Mouse (Mus musculus): ENCODE results near the gene Apobec2. TPM values are rescaled to one million over a fixed set of nuclear protein-coding genes. Genes with fewer than 3 reads are reported as not detected.

Apobec2 gene
- polyA plus RNA-seq, 1 experiment from 2014 or later = 0.43 TPM

GRCm38 (mm10) chr17:48443542-48444145 lies 10.9 kb upstream of the Apobec2 start:
- Histone ChIP-seq H3K4me1 (replicated peaks; ENCODE audit: control insufficient read depth, insufficient read depth, low read length) (no peaks in the 10 kb centered on the region), H3K9me3 (ENCODE audit: control insufficient read depth, low read length) (no peaks in the 10 kb centered on the region), H3K27me3 (replicated peaks; ENCODE audit: control insufficient read depth, insufficient read depth, low read length) (no peaks in the 10 kb centered on the region), H3K27ac (ENCODE audit: low read length) (no peak overlapping the region), H3K9ac (replicated peaks; ENCODE audit: low read depth, low read length) (no peak overlapping the region), H3K36me3 (ENCODE audit: control insufficient read depth, insufficient read depth) (no peaks in the 10 kb centered on the region), H3K4me3 (replicated peaks; ENCODE audit: low read length) (no peak overlapping the region), H3K4me2 (ENCODE audit: low read length) (no peak overlapping the region)
- no peak for ATAC-seq
- WGBS = 47% methylated on average over 16 of the region's 16 CpGs

GRCm38 (mm10) chr17:48442745-48443457 lies 10.2 kb upstream of the Apobec2 start:
- no peaks in the 10 kb centered on the region for H3K27me3 ChIP-seq (replicated peaks; ENCODE audit: control insufficient read depth, insufficient read depth, low read length)
- ATAC-seq = peak; percentile 33; the same call in 1 of the 2 replicates
- WGBS = 69% methylated on average over 7 of the region's 7 CpGs
- H3K4me2 ChIP-seq (ENCODE audit: low read length) = no peak overlapping the region
- H3K27ac ChIP-seq (ENCODE audit: low read length) = no peak overlapping the region
- H3K9ac ChIP-seq (replicated peaks; ENCODE audit: low read depth, low read length) = no peak overlapping the region
- H3K36me3 ChIP-seq (ENCODE audit: control insufficient read depth, insufficient read depth) = no peaks in the 10 kb centered on the region
- no peaks in the 10 kb centered on the region for H3K4me1 ChIP-seq (replicated peaks; ENCODE audit: control insufficient read depth, insufficient read depth, low read length)
- H3K9me3 ChIP-seq (ENCODE audit: control insufficient read depth, low read length) = no peaks in the 10 kb centered on the region
- H3K4me3 ChIP-seq (replicated peaks; ENCODE audit: low read length) = no peak overlapping the region

- no peak overlapping the region for H3K4me3 ChIP-seq (replicated peaks; ENCODE audit: low read length)
- no peak overlapping the region for H3K4me2 ChIP-seq (ENCODE audit: low read length)
- 24% methylated on average over 7 of the region's 7 CpGs for WGBS
- 0 out of 2 replicates have a peak, but pooled peaks have one; percentile 43 for ATAC-seq
- no peak overlapping the region for H3K9ac ChIP-seq (replicated peaks; ENCODE audit: low read depth, low read length)
- no peaks in the 10 kb centered on the region for H3K9me3 ChIP-seq (ENCODE audit: control insufficient read depth, low read length)
- 0 out of 2 replicates have a peak overlapping the region, but pooled peaks have one; percentile 12 for H3K27ac ChIP-seq (ENCODE audit: low read length)
- no peaks in the 10 kb centered on the region for H3K27me3 ChIP-seq (replicated peaks; ENCODE audit: control insufficient read depth, insufficient read depth, low read length)
- H3K36me3 ChIP-seq (ENCODE audit: control insufficient read depth, insufficient read depth) = no peaks in the 10 kb centered on the region
- peaks cover 4% of the 10 kb centered on the region for H3K4me1 ChIP-seq (replicated peaks; ENCODE audit: control insufficient read depth, insufficient read depth, low read length)
Observed at GRCm38 (mm10) chr17:48437421-48437911, 4.7 kb upstream of the Apobec2 start.

- Histone ChIP-seq H3K4me2 (ENCODE audit: low read length) (no peak overlapping the region), H3K4me3 (replicated peaks; ENCODE audit: low read length) (no peak overlapping the region), H3K36me3 (ENCODE audit: control insufficient read depth, insufficient read depth) (no peaks in the 10 kb centered on the region), H3K9ac (replicated peaks; ENCODE audit: low read depth, low read length) (no peak overlapping the region), H3K4me1 (replicated peaks; ENCODE audit: control insufficient read depth, insufficient read depth, low read length) (peaks cover 6% of the 10 kb centered on the region), H3K27ac (ENCODE audit: low read length) (no peak overlapping the region), H3K27me3 (replicated peaks; ENCODE audit: control insufficient read depth, insufficient read depth, low read length) (no peaks in the 10 kb centered on the region), H3K9me3 (ENCODE audit: control insufficient read depth, low read length) (no peaks in the 10 kb centered on the region)
- no peak for ATAC-seq
- 62% methylated on average over 1 of the region's 1 CpGs for WGBS
Observed at GRCm38 (mm10) chr17:48436487-48436886, 3.8 kb upstream of the Apobec2 start.

- 77% methylated on average over 5 of the region's 5 CpGs for WGBS
- Histone ChIP-seq H3K9ac (replicated peaks; ENCODE audit: low read depth, low read length) (no peak overlapping the region), H3K4me2 (ENCODE audit: low read length) (no peak overlapping the region), H3K36me3 (ENCODE audit: control insufficient read depth, insufficient read depth) (no peaks in the 10 kb centered on the region), H3K4me1 (replicated peaks; ENCODE audit: control insufficient read depth, insufficient read depth, low read length) (peaks cover 6% of the 10 kb centered on the region), H3K27ac (ENCODE audit: low read length) (no peak overlapping the region), H3K4me3 (replicated peaks; ENCODE audit: low read length) (no peak overlapping the region), H3K9me3 (ENCODE audit: control insufficient read depth, low read length) (no peaks in the 10 kb centered on the region), H3K27me3 (replicated peaks; ENCODE audit: control insufficient read depth, insufficient read depth, low read length) (no peaks in the 10 kb centered on the region)
- no peak for ATAC-seq
Observed at GRCm38 (mm10) chr17:48434479-48434878, 1.7 kb upstream of the Apobec2 start.

- ATAC-seq = no peak
Observed at GRCm38 (mm10) chr17:48433689-48434330, 1.1 kb upstream of the Apobec2 start.

GRCm38 (mm10) chr17:48433006-48433655 lies 401 bp upstream of the Apobec2 start:
- WGBS = 79% methylated on average over 20 of the region's 20 CpGs
- Histone ChIP-seq H3K4me3 (replicated peaks; ENCODE audit: low read length) (no peak overlapping the region), H3K9ac (replicated peaks; ENCODE audit: low read depth, low read length) (no peak overlapping the region), H3K36me3 (ENCODE audit: control insufficient read depth, insufficient read depth) (no peaks in the 10 kb centered on the region), H3K27me3 (replicated peaks; ENCODE audit: control insufficient read depth, insufficient read depth, low read length) (no peaks in the 10 kb centered on the region), H3K27ac (ENCODE audit: low read length) (no peak overlapping the region), H3K4me1 (replicated peaks; ENCODE audit: control insufficient read depth, insufficient read depth, low read length) (peaks cover 6% of the 10 kb centered on the region), H3K4me2 (ENCODE audit: low read length) (no peak overlapping the region), H3K9me3 (ENCODE audit: control insufficient read depth, low read length) (no peaks in the 10 kb centered on the region)
- ATAC-seq = no peak

More at GRCm38 (mm10) chr17:48433689-48434330, 1.1 kb upstream of the Apobec2 start:
- peaks cover 6% of the 10 kb centered on the region for H3K4me1 ChIP-seq (replicated peaks; ENCODE audit: control insufficient read depth, insufficient read depth, low read length)
- no peaks in the 10 kb centered on the region for H3K36me3 ChIP-seq (ENCODE audit: control insufficient read depth, insufficient read depth)
- H3K9me3 ChIP-seq (ENCODE audit: control insufficient read depth, low read length) = no peaks in the 10 kb centered on the region
- H3K9ac ChIP-seq (replicated peaks; ENCODE audit: low read depth, low read length) = no peak overlapping the region
- no peak overlapping the region for H3K4me2 ChIP-seq (ENCODE audit: low read length)
- WGBS = 71% methylated on average over 6 of the region's 6 CpGs
- no peaks in the 10 kb centered on the region for H3K27me3 ChIP-seq (replicated peaks; ENCODE audit: control insufficient read depth, insufficient read depth, low read length)
- no peak overlapping the region for H3K4me3 ChIP-seq (replicated peaks; ENCODE audit: low read length)
- H3K27ac ChIP-seq (ENCODE audit: low read length) = no peak overlapping the region

GRCm38 (mm10) chr17:48431054-48431453 lies 1.7 kb downstream of the Apobec2 start:
- Histone ChIP-seq H3K27ac (ENCODE audit: low read length) (no peak overlapping the region), H3K9ac (replicated peaks; ENCODE audit: low read depth, low read length) (no peak overlapping the region), H3K4me1 (replicated peaks; ENCODE audit: control insufficient read depth, insufficient read depth, low read length) (peaks cover 5% of the 10 kb centered on the region), H3K4me2 (ENCODE audit: low read length) (no peak overlapping the region), H3K9me3 (ENCODE audit: control insufficient read depth, low read length) (no peaks in the 10 kb centered on the region), H3K27me3 (replicated peaks; ENCODE audit: control insufficient read depth, insufficient read depth, low read length) (no peaks in the 10 kb centered on the region), H3K36me3 (ENCODE audit: control insufficient read depth, insufficient read depth) (no peaks in the 10 kb centered on the region), H3K4me3 (replicated peaks; ENCODE audit: low read length) (no peak overlapping the region)
- no peak for ATAC-seq
- 86% methylated on average over 5 of the region's 5 CpGs for WGBS

GRCm38 (mm10) chr17:48430394-48430793 lies 2.3 kb downstream of the Apobec2 start:
- no peaks in the 10 kb centered on the region for H3K36me3 ChIP-seq (ENCODE audit: control insufficient read depth, insufficient read depth)
- no peak overlapping the region for H3K27ac ChIP-seq (ENCODE audit: low read length)
- no peaks in the 10 kb centered on the region for H3K27me3 ChIP-seq (replicated peaks; ENCODE audit: control insufficient read depth, insufficient read depth, low read length)
- no peak overlapping the region for H3K9ac ChIP-seq (replicated peaks; ENCODE audit: low read depth, low read length)
- 70% methylated on average over 5 of the region's 5 CpGs for WGBS
- no peak overlapping the region for H3K4me3 ChIP-seq (replicated peaks; ENCODE audit: low read length)
- no peak for ATAC-seq
- peaks cover 10% of the 10 kb centered on the region for H3K4me1 ChIP-seq (replicated peaks; ENCODE audit: control insufficient read depth, insufficient read depth, low read length)
- H3K9me3 ChIP-seq (ENCODE audit: control insufficient read depth, low read length) = no peaks in the 10 kb centered on the region
- no peak overlapping the region for H3K4me2 ChIP-seq (ENCODE audit: low read length)

Data from forebrain, embryonic 16.5 days (tissue).